Mouse (Mus musculus): ENCODE results near the gene Ssbp2.

DNA sequence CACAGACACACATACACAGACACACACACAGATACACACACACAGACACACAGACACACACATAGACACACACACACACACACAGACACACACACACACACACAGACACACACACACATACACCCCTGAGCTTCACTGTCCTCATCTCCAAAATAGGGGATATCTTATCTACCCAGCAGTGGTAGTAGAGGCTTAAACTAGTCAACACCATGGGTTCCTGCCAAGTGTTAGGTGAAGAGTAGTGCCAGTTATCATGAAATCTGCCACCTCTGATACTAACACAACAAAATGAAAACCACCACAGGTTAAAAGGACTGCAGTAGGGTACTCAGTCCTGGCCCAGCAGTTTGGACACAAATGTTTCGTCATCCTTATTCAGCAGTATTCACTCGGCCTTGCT, 43.4 kb upstream of the Ssbp2 start:
- TF ChIP-seq POLR2A (IDR thresholded peaks at IDR 0.05; ENCODE audit: low read depth, low read length) (no peak), CTCF (IDR thresholded peaks at IDR 0.05; ENCODE audit: extremely low read depth, insufficient read depth, insufficient read length, insufficient replicate concordance) (no peak)

All from spleen, adult 2 months (tissue).